Mouse (Mus musculus): ENCODE results near the gene Gipc1.

DNA sequence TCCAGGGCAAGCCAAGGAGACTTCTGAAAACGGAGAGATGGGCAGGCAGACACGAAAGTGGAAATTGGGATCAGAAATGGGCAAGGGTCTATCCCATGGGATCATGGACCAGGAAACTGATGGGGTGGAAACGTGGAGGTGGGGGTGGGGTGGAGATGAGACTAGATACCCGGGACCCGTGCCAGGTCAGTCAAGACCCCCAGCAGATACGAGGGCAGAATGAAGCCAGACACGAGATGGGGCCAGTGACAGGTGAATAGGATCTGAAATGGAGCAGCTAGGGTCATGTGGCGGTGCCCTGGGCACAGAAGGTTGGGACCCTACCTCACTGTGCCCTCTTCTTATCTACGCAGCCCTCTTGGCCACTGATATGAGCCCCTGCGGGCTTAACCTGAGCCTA is 15.0 kb downstream of the Gipc1 start:
- TF ChIP-seq POLR2A (IDR thresholded peaks at IDR 0.05; ENCODE audit: low read depth, low read length) (no peak), ETS1 (conservative IDR thresholded peaks at IDR 0.05; ENCODE audit: low read depth, low read length) (no peak), CTCF (conservative IDR thresholded peaks at IDR 0.05 in 1 of 2, IDR thresholded peaks at IDR 0.05 in 1 of 2; ENCODE audit: low read depth in 2 of 2, low read length in 2 of 2) (no peak), NRF1 (IDR thresholded peaks at IDR 0.05; ENCODE audit: low read depth, low read length) (no peak), GABPA (IDR thresholded peaks at IDR 0.05; ENCODE audit: insufficient replicate concordance, low read depth, low read length) (no peak), TBP (conservative IDR thresholded peaks at IDR 0.05; ENCODE audit: low read depth, low read length) (no peak), RCOR1 (conservative IDR thresholded peaks at IDR 0.05; ENCODE audit: low read depth, low read length) (no peak)
